Mouse (Mus musculus): ENCODE results near the gene Arhgap8.

DNA sequence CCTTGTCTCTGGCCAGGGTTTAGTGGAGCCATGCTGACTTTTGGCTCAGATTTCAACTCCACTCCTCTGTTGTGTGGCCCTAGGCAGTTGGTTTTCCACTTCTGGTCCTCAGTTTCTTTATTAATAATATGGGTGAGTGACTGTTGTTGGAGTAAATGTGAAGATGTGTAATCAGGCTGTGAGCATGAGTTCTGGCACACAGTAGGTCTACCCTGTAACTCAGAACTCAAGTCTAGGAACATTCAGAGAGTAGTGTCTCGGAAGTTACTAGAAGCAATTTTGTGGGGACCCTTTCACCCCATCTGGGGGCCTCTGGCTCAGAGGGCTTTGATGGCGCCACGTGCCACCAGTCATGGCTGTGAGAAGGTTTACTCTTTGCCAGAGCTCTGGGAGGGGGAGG, 37.6 kb upstream of the Arhgap8 start:
- no peak for TF ChIP-seq CTCF (conservative IDR thresholded peaks at IDR 0.05; ENCODE audit: insufficient read depth, insufficient read length, low read depth, low read length)
- no peak for TF ChIP-seq POLR2A (IDR thresholded peaks at IDR 0.05; ENCODE audit: low read depth, low read length)

Measured in kidney, adult 2 months (tissue).